In genomic region chr6:39460040-39460439, GRCm38 (mm10) we compare ENCODE assay signal across 12 mouse cellular contexts. TPM values are rescaled to one million over a fixed set of nuclear protein-coding genes. Genes with fewer than 3 reads are reported as not detected.
DNase-seq lines count a peak whose midpoint lies in the region; ATAC-seq and TF ChIP-seq lines count a peak whose summit lies in the region.
"Had no signal": no experiment of that assay in that cellular context is flagged by ENCODE, and none has a peak within 500 bp of the region (broad histone marks: within the 10 kb centered on the region; RNA-seq: fewer than 3 reads in every experiment).

No protein-coding gene starts in this region.

- no peaks in the 10 kb centered on the region for H3K36me3 ChIP-seq in liver, embryonic 14.5 days (replicated peaks; ENCODE audit: control insufficient read depth, insufficient read depth, low read depth)
- H3K36me3 ChIP-seq in limb, embryonic 10.5 days = peaks cover 44% of the 10 kb centered on the region

- H3K4me1 ChIP-seq in liver, embryonic 14.5 days (replicated peaks; ENCODE audit: control insufficient read depth in 2 of 2, insufficient read depth in 2 of 2, low read length in 1 of 2) = no peaks in the 10 kb centered on the region
- H3K4me1 ChIP-seq in limb, embryonic 10.5 days = peaks cover 25% of the 10 kb centered on the region
- H3K4me1 ChIP-seq: embryonic facial prominence, embryonic 15.5 days; hindbrain, embryonic 15.5 days had no signal

- no peak for DNase-seq in gastrocnemius, adult 2 months
- no peak for DNase-seq in gastrocnemius, postnatal 10 days
- DNase-seq in lung, postnatal 10 days = peak; percentile 50
- DNase-seq in lung, postnatal 25 days (ENCODE audit: low spot score) = no peak
- peak; percentile 17 for DNase-seq in CD4-positive helper T cell, adult 2 months (ENCODE audit: low read depth, low spot score)
- DNase-seq in liver, embryonic 14.5 days (ENCODE audit: low read depth in 3 of 3, low spot score in 3 of 3) = no peak
- no peak for DNase-seq in limb, embryonic 10.5 days (ENCODE audit: low spot score)
- no peak for DNase-seq in cerebellum, adult 11 months
- DNase-seq: cerebellum, adult 9-11 months had no signal

- peak; percentile 7; the same call in 1 of the 2 replicates for TF ChIP-seq CTCF in gastrocnemius, adult 2 months (IDR thresholded peaks at IDR 0.05)
- peak; percentile 55 for TF ChIP-seq CTCF in liver, embryonic 14.5 days (IDR thresholded peaks at IDR 0.05; ENCODE audit: low read depth)

- intact Hi-C loops in gastrocnemius, adult 2 months (cut with DNase I) = no loop called here

- no peak overlapping the region for H3K4me3 ChIP-seq in gastrocnemius, adult 2 months
- H3K4me3 ChIP-seq in liver, embryonic 14.5 days (ENCODE audit: insufficient read depth in 1 of 2, low read depth in 2 of 2, low read length in 2 of 2) = no peak overlapping the region
- no peak overlapping the region for H3K4me3 ChIP-seq in limb, embryonic 10.5 days
- H3K4me3 ChIP-seq: embryonic facial prominence, embryonic 15.5 days; hindbrain, embryonic 15.5 days had no signal

- no peak overlapping the region for H3K9ac ChIP-seq in liver, embryonic 14.5 days (replicated peaks)
- H3K9ac ChIP-seq: embryonic facial prominence, embryonic 15.5 days; hindbrain, embryonic 15.5 days had no signal

- H3K9me3 ChIP-seq in liver, embryonic 14.5 days (ENCODE audit: control insufficient read depth, low read length) = no peaks in the 10 kb centered on the region; the same call in 1 of the 2 replicates
- no peaks in the 10 kb centered on the region for H3K9me3 ChIP-seq in limb, embryonic 10.5 days (replicated peaks)
- H3K9me3 ChIP-seq: embryonic facial prominence, embryonic 15.5 days; hindbrain, embryonic 15.5 days had no signal

- no peak for TF ChIP-seq EP300 in liver, embryonic 14.5 days (IDR thresholded peaks at IDR 0.05; ENCODE audit: low read depth)

- no peak overlapping the region for H3K27ac ChIP-seq in gastrocnemius, adult 2 months
- no peak overlapping the region for H3K27ac ChIP-seq in liver, embryonic 14.5 days
- H3K27ac ChIP-seq in limb, embryonic 10.5 days = no peak overlapping the region
- H3K27ac ChIP-seq: embryonic facial prominence, embryonic 15.5 days; hindbrain, embryonic 15.5 days had no signal

- 84% methylated on average over 11 of the region's 11 CpGs for WGBS in liver, embryonic 14.5 days (ENCODE audit: insufficient replicate concordance)
- 95% methylated on average over 11 of the region's 11 CpGs for WGBS in limb, embryonic 10.5 days

- no peak for ATAC-seq in liver, embryonic 14.5 days (ENCODE audit: insufficient read depth)

- no peak overlapping the region for H3K4me2 ChIP-seq in liver, embryonic 14.5 days (ENCODE audit: low read depth)
- H3K4me2 ChIP-seq: embryonic facial prominence, embryonic 15.5 days; heart, embryonic 11.5 days; hindbrain, embryonic 15.5 days had no signal

- H3K27me3 ChIP-seq in liver, embryonic 14.5 days (ENCODE audit: control insufficient read depth, insufficient read depth, low read length) = no peaks in the 10 kb centered on the region
- no peaks in the 10 kb centered on the region for H3K27me3 ChIP-seq in limb, embryonic 10.5 days (ENCODE audit: low read depth, poor library complexity, severe bottlenecking)
- H3K27me3 ChIP-seq: embryonic facial prominence, embryonic 15.5 days; hindbrain, embryonic 15.5 days had no signal

RNA-seq across cellular contexts. Expression of gene Mkrn1, which starts 39.8 kb away (rescaled TPM):
- total RNA-seq in gastrocnemius, adult 2 months (2021) = 10 to 100 TPM; 16.0 to 17.8 TPM
- total RNA-seq in gastrocnemius, postnatal 10 days (2021) = 10 to 100 TPM; 30.4 to 31.8 TPM
- polyA plus RNA-seq in liver, embryonic 14.5 days (2012; rRNA removed) = 89.7 and 116 TPM in 2 replicates
- polyA plus RNA-seq in liver, embryonic 14.5 days (2014; fragmentation: Nextera tagmentation; extraction: Ambion mirVana) = 198 and 207 TPM in 2 replicates
- 28.2 and 35.5 TPM in 2 replicates for polyA plus RNA-seq in limb, embryonic 10.5 days (2016; fragmentation: Nextera tagmentation; extraction: Ambion mirVana)

Comparison
In these comparisons a context has a peak if more than half of its experiments do, and no peak if none do; other contexts are left out.
1. DNase-seq: peak in lung, postnatal 10 days (single experiment) and CD4-positive helper T cell, adult 2 months (single experiment); none in gastrocnemius, adult 2 months (single experiment), gastrocnemius, postnatal 10 days (single experiment), lung, postnatal 25 days (single experiment), liver, embryonic 14.5 days (0 of 3), limb, embryonic 10.5 days (single experiment) and cerebellum, adult 11 months (single experiment).